Mouse (Mus musculus) hindbrain, embryonic 11.5 days (tissue): Measurements from ENCODE around the gene Msl3l2. TPM values are rescaled to one million over a fixed set of nuclear protein-coding genes. Genes with fewer than 3 reads are reported as not detected.

Source experiments
- ATAC-seq: fragments of 200-750 bp; cut with Nextera tagmentation; 2 replicates; pipeline ENCODE4 v1.8.0; 2017; ENCODE audit warnings: mild to moderate bottlenecking, moderate TSS enrichment, moderate library complexity; ENCODE audit not compliant: low FRiP score
- DNase-seq: peaks from one replicate; pipeline ENCODE4 v3.0.0-alpha.2; 2015; ENCODE audit warnings: low spot score
- H3K27ac ChIP-seq: fragments of 300-500 bp; sonication (generic); 2 replicates; pipeline ENCODE4 v1.5.1; 2014; ENCODE audit warnings: mild to moderate bottlenecking, low read depth, low read length
- H3K27me3 ChIP-seq: fragments of 300-500 bp; sonication (generic); 2 replicates; pipeline ENCODE4 v1.6.1; 2014; ENCODE audit warnings: mild to moderate bottlenecking, low read length, moderate library complexity, mixed read lengths; ENCODE audit not compliant: control insufficient read depth, insufficient read depth
- H3K36me3 ChIP-seq: fragments of 300-500 bp; sonication (generic); 2 replicates; pipeline ENCODE4 v1.6.1; 2014; ENCODE audit warnings: mild to moderate bottlenecking, low read length, moderate library complexity, mixed read lengths; ENCODE audit not compliant: control insufficient read depth, insufficient read depth
- H3K4me1 ChIP-seq: fragments of 300-500 bp; sonication (generic); replicated peaks from 2 replicates; pipeline ENCODE4 v1.6.1; 2014; ENCODE audit warnings: low read length, mixed read lengths; ENCODE audit not compliant: control insufficient read depth, insufficient read depth
- H3K4me2 ChIP-seq: fragments of 300-500 bp; sonication (generic); replicated peaks from 2 replicates; pipeline ENCODE4 v1.6.1; 2014; ENCODE audit warnings: mild to moderate bottlenecking, low read depth, low read length
- H3K4me3 ChIP-seq: fragments of 300-500 bp; sonication (generic); 2 replicates; pipeline ENCODE4 v1.5.1; 2014; ENCODE audit warnings: low read depth, low read length
- H3K9ac ChIP-seq: fragments of 300-500 bp; sonication (generic); 2 replicates; pipeline ENCODE4 v1.6.1; 2014; ENCODE audit warnings: low read depth, low read length
- H3K9me3 ChIP-seq: fragments of 300-500 bp; sonication (generic); 2 replicates; pipeline ENCODE4 v1.6.1; 2016; ENCODE audit warnings: low read length; ENCODE audit not compliant: control insufficient read depth
- WGBS: fragments of 180-500 bp; shearing (Covaris S2); extraction: QIAGEN DNeasy Blood & Tissue Kit; methylation state at CpG from one replicate; pipeline ENCODE4 v1.1.7; 2014; 5-methylcytosine and 5-hydroxymethylcytosine counted together
- polyA plus RNA-seq: library from polyadenylated mRNA; unstranded; fragments of >200 nt; fragmentation: Nextera tagmentation; extraction: Ambion mirVana; gene quantifications from 2 replicates; pipeline ENCODE4 v1.2.1, GENCODE M21; 2014

Msl3l2 gene
- polyA plus RNA-seq, 1 experiment from 2014 or later = 7.4 TPM

DNA sequence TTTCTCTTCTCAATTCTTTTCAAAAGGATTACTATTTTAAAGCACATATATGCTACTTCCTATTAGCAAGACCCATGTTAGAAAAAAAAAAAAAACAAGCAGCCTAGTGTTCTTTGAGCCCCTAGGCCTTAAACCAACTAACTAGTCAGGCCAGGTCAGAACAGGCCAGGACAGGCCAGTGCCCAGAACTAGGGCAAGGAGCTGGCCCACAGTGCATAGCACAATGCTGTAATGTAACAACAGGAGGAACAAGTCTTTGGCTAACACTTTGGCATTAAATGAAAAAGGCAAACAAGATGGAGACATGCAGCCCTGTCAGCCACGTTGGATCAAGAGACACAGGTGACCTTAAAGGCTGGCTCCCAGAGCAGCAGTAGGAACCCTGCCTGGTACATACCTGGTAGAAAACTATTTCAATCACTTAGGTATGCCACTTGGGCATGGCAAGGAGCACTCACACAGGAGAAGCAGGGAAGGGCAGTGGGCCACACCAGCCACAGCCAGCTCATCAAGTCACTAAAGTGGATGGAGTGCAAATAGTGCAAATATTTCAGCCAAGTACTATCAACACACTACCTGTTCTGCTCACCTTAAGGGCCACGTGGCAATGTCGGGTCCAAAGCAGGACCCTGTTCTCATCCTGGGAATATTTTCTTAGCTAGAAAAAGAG is 6.9 kb upstream of the Msl3l2 start:
- ATAC-seq = no peak

DNA sequence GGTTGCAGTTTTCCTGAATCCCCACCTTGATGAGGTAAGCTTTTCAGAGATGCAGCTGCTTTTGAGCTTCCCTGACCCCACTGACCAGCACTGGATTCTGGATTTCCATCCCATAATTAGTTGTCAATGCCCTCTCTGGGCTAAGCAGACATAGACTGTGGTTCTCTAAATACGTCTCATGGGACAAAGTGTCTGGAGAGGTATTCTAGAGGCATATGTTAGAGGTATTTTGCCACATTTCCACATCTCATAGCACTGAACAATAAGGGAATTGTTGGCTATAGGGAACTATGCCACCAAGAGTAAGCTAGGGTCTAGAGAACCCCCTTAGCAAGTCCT is 248 bp downstream of the Msl3l2 start:
- Histone ChIP-seq H3K4me2 (no peak overlapping the region), H3K4me3 (no peak overlapping the region), H3K27ac (no peak overlapping the region), H3K36me3 (no peaks in the 10 kb centered on the region), H3K9me3 (no peaks in the 10 kb centered on the region), H3K9ac (no peak overlapping the region), H3K27me3 (no peaks in the 10 kb centered on the region), H3K4me1 (no peaks in the 10 kb centered on the region)
- 59% methylated on average over 1 of the region's 1 CpGs for WGBS
- no peak for DNase-seq
- ATAC-seq = no peak; the same call in 1 of the 2 replicates

More for the DNA sequence above, 6.9 kb upstream of the Msl3l2 start:
- DNase-seq = no peak
- Histone ChIP-seq H3K9me3 (no peaks in the 10 kb centered on the region), H3K27me3 (no peaks in the 10 kb centered on the region), H3K4me1 (no peaks in the 10 kb centered on the region), H3K4me2 (no peak overlapping the region), H3K9ac (no peak overlapping the region), H3K4me3 (no peak overlapping the region), H3K27ac (no peak overlapping the region), H3K36me3 (0 out of 2 replicates have a peak, but pooled peaks cover 2% of the 10 kb centered on the region)
- WGBS = 95% methylated on average over 3 of the region's 3 CpGs

DNA sequence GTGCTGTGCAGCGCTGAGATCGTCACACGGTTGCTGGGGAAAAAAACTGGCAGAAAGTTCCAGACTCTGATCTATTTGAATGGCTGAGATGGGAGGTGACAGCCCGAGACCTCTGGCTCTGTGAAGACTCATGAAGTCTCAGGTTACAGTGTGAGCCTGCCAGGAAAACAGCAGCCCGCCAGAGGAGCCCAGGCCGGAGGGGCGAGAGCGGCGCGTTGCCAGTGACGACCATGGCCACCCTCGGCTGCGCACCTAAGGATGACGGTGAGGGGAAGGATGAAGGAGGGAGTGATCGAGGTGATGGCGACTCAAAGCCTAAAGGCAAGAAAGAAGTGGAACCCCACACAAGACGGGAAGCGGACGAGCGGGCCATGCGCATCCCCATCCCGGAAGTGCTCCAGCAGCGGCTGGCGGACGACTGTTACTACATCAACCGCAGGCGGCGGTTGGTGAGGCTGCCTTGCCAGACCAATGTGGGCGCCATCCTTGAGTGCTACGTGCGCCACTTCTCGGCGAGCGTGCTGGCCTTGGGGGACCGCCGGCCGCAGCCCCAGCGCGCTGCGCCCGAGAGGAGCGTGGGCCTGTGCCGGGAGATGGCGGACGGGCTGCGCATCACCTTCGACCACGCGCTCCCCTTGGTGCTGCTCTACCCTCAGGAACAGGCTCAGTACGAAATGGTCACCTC is 8.4 kb downstream of the Msl3l2 start:
- Histone ChIP-seq H3K27ac (peak overlapping the region; percentile 74), H3K4me2 (peak overlapping the region; percentile 85), H3K36me3 (no peaks in the 10 kb centered on the region), H3K9ac (peak overlapping the region; percentile 82), H3K4me1 (no peaks in the 10 kb centered on the region; the same call in 1 of the 2 replicates), H3K4me3 (peak overlapping the region; percentile 59), H3K9me3 (no peaks in the 10 kb centered on the region), H3K27me3 (no peaks in the 10 kb centered on the region)
- DNase-seq = peak; percentile 81
- ATAC-seq = peak; percentile 93
- whole genome bisulfite sequencing = under 1% methylated on average over 50 of the region's 50 CpGs

DNA sequence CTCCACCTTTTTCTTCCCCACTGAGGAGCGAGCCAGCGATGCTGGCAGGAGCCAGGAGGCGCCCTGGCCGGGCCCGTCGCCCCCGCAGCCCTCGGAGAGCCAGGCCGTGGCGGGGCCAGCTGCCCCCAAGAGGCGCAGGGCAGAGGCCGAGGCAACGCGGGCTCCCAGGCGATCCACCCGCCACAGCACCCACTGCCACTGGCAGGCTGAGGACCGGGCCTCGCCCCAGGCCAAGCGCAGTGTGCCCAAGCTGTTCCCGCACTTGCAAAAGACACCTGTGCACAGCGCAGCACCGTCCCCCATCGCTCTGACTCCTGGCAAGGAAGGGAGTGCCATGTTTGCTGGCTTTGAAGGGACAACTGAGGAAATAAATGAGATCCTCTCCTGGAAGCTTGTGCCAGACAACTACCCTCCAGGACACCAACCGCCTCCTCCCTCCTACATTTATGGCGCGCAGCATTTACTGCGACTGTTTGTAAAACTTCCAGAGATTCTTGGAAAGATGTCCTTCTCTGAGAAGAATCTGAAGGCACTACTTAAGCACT is 9.0 kb downstream of the Msl3l2 start:
- ATAC-seq (peak; percentile 87), DNase-seq (no peak)
- H3K27ac ChIP-seq = peak overlapping the region; percentile 74
- H3K27me3 ChIP-seq = no peaks in the 10 kb centered on the region
- no peaks in the 10 kb centered on the region for H3K36me3 ChIP-seq
- 13% methylated on average over 26 of the region's 27 CpGs for WGBS
- H3K4me3 ChIP-seq = peak overlapping the region; percentile 59
- H3K4me1 ChIP-seq = no peaks in the 10 kb centered on the region; the same call in 1 of the 2 replicates
- peak overlapping the region; percentile 85 for H3K4me2 ChIP-seq
- no peaks in the 10 kb centered on the region for H3K9me3 ChIP-seq
- H3K9ac ChIP-seq = peak overlapping the region; percentile 82

DNA sequence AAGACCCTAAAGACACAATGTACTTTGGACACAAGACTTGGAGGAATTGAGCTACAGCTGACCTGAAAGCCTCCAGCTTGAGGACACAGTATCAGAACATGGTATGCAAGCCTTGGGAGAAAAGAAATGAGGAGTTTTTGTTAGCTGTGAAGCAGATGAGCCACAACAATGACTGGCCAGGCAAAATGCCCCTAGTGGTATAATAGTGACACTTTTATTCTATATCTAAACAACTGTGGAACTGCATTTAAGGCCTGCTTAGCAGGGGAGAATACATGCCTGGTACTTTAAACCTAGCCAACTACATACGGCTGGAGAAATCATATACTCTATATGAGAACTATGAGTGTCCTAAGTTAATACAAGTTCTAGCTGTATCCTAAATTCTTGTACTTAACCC is 20.3 kb downstream of the Msl3l2 start:
- no peak for DNase-seq
- no peak overlapping the region for H3K27ac ChIP-seq
- H3K4me2 ChIP-seq = no peak overlapping the region
- no peak for ATAC-seq
- H3K9me3 ChIP-seq = no peaks in the 10 kb centered on the region
- H3K4me3 ChIP-seq = no peak overlapping the region
- H3K27me3 ChIP-seq = no peaks in the 10 kb centered on the region
- H3K9ac ChIP-seq = no peak overlapping the region
- H3K4me1 ChIP-seq = no peaks in the 10 kb centered on the region
- 90% methylated on average over 1 of the region's 1 CpGs for WGBS
- no peaks in the 10 kb centered on the region for H3K36me3 ChIP-seq

DNA sequence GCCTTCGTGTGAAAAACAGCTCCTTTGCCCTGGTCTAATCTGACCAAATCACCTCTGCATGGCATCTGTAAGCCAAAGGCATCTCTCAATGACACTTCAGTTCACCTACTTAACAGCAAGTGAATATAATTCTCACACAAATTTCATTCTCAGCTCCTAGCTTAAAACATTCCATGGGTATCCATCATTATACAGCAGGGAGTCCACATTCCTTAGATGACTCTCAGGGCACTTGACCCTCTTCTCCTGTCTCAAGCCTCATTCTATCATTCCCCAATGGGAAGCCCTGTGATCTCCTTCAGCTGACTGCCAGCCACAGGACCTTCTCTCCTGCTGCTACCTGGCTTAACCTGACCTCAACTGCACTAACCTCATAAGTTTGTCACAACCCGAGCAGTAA is 22.9 kb downstream of the Msl3l2 start:
- DNase-seq (no peak), ATAC-seq (no peak)
- Histone ChIP-seq H3K27me3 (no peaks in the 10 kb centered on the region), H3K9ac (no peak overlapping the region), H3K4me2 (no peak overlapping the region), H3K4me1 (no peaks in the 10 kb centered on the region), H3K36me3 (no peaks in the 10 kb centered on the region), H3K4me3 (no peak overlapping the region), H3K9me3 (no peaks in the 10 kb centered on the region), H3K27ac (no peak overlapping the region)
- WGBS = 83% methylated on average over 2 of the region's 2 CpGs

DNA sequence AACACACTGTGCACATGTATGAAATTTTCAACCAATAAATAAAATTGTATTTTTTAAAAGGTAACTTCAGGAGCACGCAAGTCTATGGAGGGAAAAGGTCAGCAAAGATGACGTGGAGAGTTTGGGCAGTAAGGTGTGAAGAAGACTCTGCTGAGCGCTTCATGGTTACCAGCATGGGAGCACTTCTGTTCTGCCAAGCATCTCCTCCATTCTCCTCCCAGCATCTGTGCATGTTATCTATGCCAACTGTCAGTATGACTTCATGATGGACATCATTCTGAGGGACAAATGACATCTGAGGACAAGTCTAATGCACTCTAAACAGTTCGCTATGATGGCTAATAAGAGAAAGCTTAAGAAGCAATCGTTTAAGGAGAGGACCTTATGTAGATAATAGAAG is 30.5 kb downstream of the Msl3l2 start:
- Histone ChIP-seq H3K9ac (no peak overlapping the region), H3K4me2 (no peak overlapping the region), H3K4me1 (no peaks in the 10 kb centered on the region), H3K9me3 (no peaks in the 10 kb centered on the region), H3K4me3 (no peak overlapping the region), H3K27me3 (no peaks in the 10 kb centered on the region), H3K36me3 (no peaks in the 10 kb centered on the region), H3K27ac (no peak overlapping the region)
- no peak for DNase-seq
- 93% methylated on average over 5 of the region's 5 CpGs for WGBS
- no peak for ATAC-seq

DNA sequence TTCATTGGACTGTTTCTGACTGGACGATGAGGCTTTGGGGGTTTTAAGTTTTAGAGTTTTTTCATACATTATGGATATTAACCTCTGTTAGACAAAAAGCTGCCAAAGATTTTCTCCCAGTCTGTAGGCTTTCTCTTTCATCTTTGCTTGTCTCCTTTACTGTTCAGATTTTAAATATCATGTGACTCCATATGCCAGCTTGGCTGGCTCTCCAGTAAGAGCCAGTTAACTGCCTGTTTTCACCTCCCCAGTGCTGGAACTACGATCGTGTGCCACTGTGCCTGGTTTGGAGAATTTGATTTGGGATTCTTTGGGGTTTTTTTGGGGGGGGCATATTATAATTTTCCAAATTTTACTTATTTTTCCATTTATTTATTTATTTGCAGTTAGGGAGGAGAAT is 42.2 kb downstream of the Msl3l2 start:
- no peaks in the 10 kb centered on the region for H3K27me3 ChIP-seq
- no peaks in the 10 kb centered on the region for H3K9me3 ChIP-seq
- H3K36me3 ChIP-seq = no peaks in the 10 kb centered on the region
- H3K4me3 ChIP-seq = no peak overlapping the region
- no peak overlapping the region for H3K27ac ChIP-seq
- WGBS = 90% methylated on average over 3 of the region's 3 CpGs
- no peak for ATAC-seq
- no peak overlapping the region for H3K4me2 ChIP-seq
- no peak overlapping the region for H3K9ac ChIP-seq
- no peaks in the 10 kb centered on the region for H3K4me1 ChIP-seq
- no peak for DNase-seq

DNA sequence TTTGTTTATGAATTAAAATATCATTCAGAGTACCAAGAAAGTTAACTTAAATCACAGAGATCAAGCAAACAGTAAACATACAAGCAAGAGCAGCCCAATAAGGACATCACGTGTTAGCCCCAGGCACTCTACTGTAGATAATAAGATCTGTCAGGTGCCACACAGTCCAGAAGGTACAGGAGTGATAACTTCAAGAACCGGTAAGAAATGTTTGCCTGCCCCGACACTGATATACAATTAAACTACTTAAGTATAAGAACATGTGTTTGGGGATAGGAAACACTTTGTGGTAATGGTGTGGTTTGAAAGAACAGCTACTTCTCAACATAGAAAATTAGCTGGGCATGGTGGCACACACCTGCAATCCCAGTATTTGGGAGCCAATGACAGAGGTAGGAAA is 50.2 kb downstream of the Msl3l2 start:
- no peaks in the 10 kb centered on the region for H3K27me3 ChIP-seq
- H3K9ac ChIP-seq = no peak overlapping the region
- H3K4me2 ChIP-seq = no peak overlapping the region
- H3K4me1 ChIP-seq = no peaks in the 10 kb centered on the region
- no peak for DNase-seq
- no peak overlapping the region for H3K4me3 ChIP-seq
- WGBS = 93% methylated on average over 3 of the region's 3 CpGs
- H3K36me3 ChIP-seq = no peaks in the 10 kb centered on the region
- H3K27ac ChIP-seq = no peak overlapping the region
- no peak for ATAC-seq
- H3K9me3 ChIP-seq = no peaks in the 10 kb centered on the region
